Mouse (Mus musculus) midbrain, embryonic 12.5 days (tissue): ENCODE measurements around the gene Polr2a. TPM values are rescaled to one million over a fixed set of nuclear protein-coding genes. Genes with fewer than 3 reads are reported as not detected.

Source experiments
- ATAC-seq: fragments of 200-750 bp; cut with Nextera tagmentation; 2 replicates; pipeline ENCODE4 v1.8.0; 2017; ENCODE audit warnings: low read depth, moderate TSS enrichment, moderate library complexity; ENCODE audit not compliant: low FRiP score
- H3K27ac ChIP-seq: fragments of 300-500 bp; sonication (generic); replicated peaks from 2 replicates; pipeline ENCODE4 v1.5.1; 2016; ENCODE audit warnings: mild to moderate bottlenecking
- H3K27me3 ChIP-seq: fragments of 300-500 bp; sonication (generic); 2 replicates; pipeline ENCODE4 v1.6.1; 2016; ENCODE audit warnings: mild to moderate bottlenecking
- H3K36me3 ChIP-seq: fragments of 300-500 bp; sonication (generic); 2 replicates; pipeline ENCODE4 v1.6.1; 2016
- H3K4me1 ChIP-seq: fragments of 300-500 bp; sonication (generic); 2 replicates; pipeline ENCODE4 v1.6.1; 2016
- H3K4me2 ChIP-seq: fragments of 300-500 bp; sonication (generic); replicated peaks from 2 replicates; pipeline ENCODE4 v1.6.1; 2016; ENCODE audit warnings: mild to moderate bottlenecking, moderate library complexity
- H3K4me3 ChIP-seq: fragments of 300-500 bp; sonication (generic); 2 replicates; pipeline ENCODE4 v1.5.1; 2016; ENCODE audit warnings: mild to moderate bottlenecking
- H3K9ac ChIP-seq: fragments of 300-500 bp; sonication (generic); replicated peaks from 2 replicates; pipeline ENCODE4 v1.6.1; 2016; ENCODE audit warnings: mild to moderate bottlenecking, moderate library complexity
- H3K9me3 ChIP-seq: fragments of 300-500 bp; sonication (generic); 2 replicates; pipeline ENCODE4 v1.6.1; 2016; ENCODE audit warnings: mild to moderate bottlenecking
- WGBS: fragments of 180-500 bp; shearing (Covaris S2); methylation state at CpG from one replicate; pipeline ENCODE4 v1.1.7; 2016; 5-methylcytosine and 5-hydroxymethylcytosine counted together
- polyA plus RNA-seq: library from polyadenylated mRNA; unstranded; fragments of >200 nt; fragmentation: Nextera tagmentation; extraction: Ambion mirVana; gene quantifications from 2 replicates; pipeline ENCODE4 v1.2.1, GENCODE M21; 2016

Polr2a gene
- polyA plus RNA-seq, 1 experiment from 2014 or later: 32.0 TPM

- Histone ChIP-seq H3K9me3 (no peaks in the 10 kb centered on the region), H3K4me2 (no peak overlapping the region), H3K27me3 (peaks cover 19% of the 10 kb centered on the region; the same call in 1 of the 2 replicates), H3K4me3 (no peak overlapping the region), H3K4me1 (peaks cover 31% of the 10 kb centered on the region), H3K36me3 (peaks cover 9% of the 10 kb centered on the region), H3K9ac (no peak overlapping the region), H3K27ac (no peak overlapping the region)
- no peak for ATAC-seq
- 81% methylated on average over 12 of the region's 12 CpGs for WGBS
Observed at GRCm38 (mm10) chr11:69684128-69684745, 74.2 kb downstream of the Polr2a start.

Other genes with a start within 250 kb of the Polr2a start
- gene Dnah2, start 209.5 kb downstream of the Polr2a start, polyA plus RNA-seq: 1.9 and 2.3 TPM in 2 replicates
- 78.3 and 84.6 TPM in 2 replicates for gene Efnb3, start 198.4 kb downstream of the Polr2a start, polyA plus RNA-seq
- 29.6 and 33.2 TPM in 2 replicates for gene Wrap53, start 178.4 kb downstream of the Polr2a start, polyA plus RNA-seq
- gene Trp53, start 178.3 kb downstream of the Polr2a start, polyA plus RNA-seq: 109 and 117 TPM in 2 replicates
- 11.4 and 15.2 TPM in 2 replicates for gene Atp1b2, start 152.7 kb downstream of the Polr2a start, polyA plus RNA-seq
- gene Shbg, start 140.7 kb downstream of the Polr2a start, polyA plus RNA-seq: not detected in 2 replicates
- 22.3 and 23.5 TPM in 2 replicates for gene Sat2, start 136.6 kb downstream of the Polr2a start, polyA plus RNA-seq
- 59.2 and 67.1 TPM in 2 replicates for gene Fxr2, start 125.6 kb downstream of the Polr2a start, polyA plus RNA-seq
- gene Sox15, start 103.3 kb downstream of the Polr2a start, polyA plus RNA-seq: not detected in 2 replicates
- gene Mpdu1, start 96.0 kb downstream of the Polr2a start, polyA plus RNA-seq: 79.4 and 79.9 TPM in 2 replicates
- gene Cd68, start 92.5 kb downstream of the Polr2a start, polyA plus RNA-seq: 7.1 and 7.2 TPM in 2 replicates
- gene Eif4a1, start 86.2 kb downstream of the Polr2a start, polyA plus RNA-seq: 608 and 698 TPM in 2 replicates
- 108 and 113 TPM in 2 replicates for gene Senp3, start 76.6 kb downstream of the Polr2a start, polyA plus RNA-seq
- gene Tnfsf13, start 72.9 kb downstream of the Polr2a start, polyA plus RNA-seq: 0.41 and 0.77 TPM in 2 replicates
- gene Tnfsf12, start 62.8 kb downstream of the Polr2a start, polyA plus RNA-seq: 2.2 and 2.9 TPM in 2 replicates
- 0.65 and 1.3 TPM in 2 replicates for gene Tnfsfm13, start 62.5 kb downstream of the Polr2a start, polyA plus RNA-seq
- gene Slc35g3, start 3.3 kb upstream of the Polr2a start, polyA plus RNA-seq: 0.18 and 0.27 TPM in 2 replicates
- 2.0 TPM in 2 replicates for gene Zbtb4, start 7.3 kb upstream of the Polr2a start, polyA plus RNA-seq
- gene Chrnb1, start 37.3 kb upstream of the Polr2a start, polyA plus RNA-seq: 1.3 and 1.7 TPM in 2 replicates
- gene Fgf11, start 43.2 kb upstream of the Polr2a start, polyA plus RNA-seq: 2.7 and 2.9 TPM in 2 replicates
- 0.42 and 1.2 TPM in 2 replicates for gene Tmem102, start 47.0 kb upstream of the Polr2a start, polyA plus RNA-seq
- gene Gm39566, start 56.7 kb upstream of the Polr2a start, polyA plus RNA-seq: not detected in 2 replicates
- gene Spem2, start 59.8 kb upstream of the Polr2a start, polyA plus RNA-seq: not detected in 2 replicates
- 0.46 TPM in 1 of 2 replicates, not detected in the other for gene Spem1, start 63.5 kb upstream of the Polr2a start, polyA plus RNA-seq
- 14.2 and 14.6 TPM in 2 replicates for gene Nlgn2, start 79.1 kb upstream of the Polr2a start, polyA plus RNA-seq
- gene Tmem256, start 79.9 kb upstream of the Polr2a start, polyA plus RNA-seq: 284 and 302 TPM in 2 replicates
- 62.9 and 70.1 TPM in 2 replicates for gene Plscr3, start 87.7 kb upstream of the Polr2a start, polyA plus RNA-seq
- 0.19 and 0.21 TPM in 2 replicates for gene Tnk1, start 100.1 kb upstream of the Polr2a start, polyA plus RNA-seq
- gene Tmem95, start 119.4 kb upstream of the Polr2a start, polyA plus RNA-seq: not detected in 2 replicates
- 2.7 and 3.3 TPM in 2 replicates for gene Kctd11, start 122.8 kb upstream of the Polr2a start, polyA plus RNA-seq
- gene Acap1, start 136.9 kb upstream of the Polr2a start, polyA plus RNA-seq: 0.50 and 0.73 TPM in 2 replicates
- 21.8 and 23.2 TPM in 2 replicates for gene 2810408A11Rik, start 142.3 kb upstream of the Polr2a start, polyA plus RNA-seq
- 17.4 and 19.3 TPM in 2 replicates for gene Neurl4, start 142.4 kb upstream of the Polr2a start, polyA plus RNA-seq
- 93.1 and 97.6 TPM in 2 replicates for gene Gps2, start 155.3 kb upstream of the Polr2a start, polyA plus RNA-seq
- gene Eif5a, start 163.3 kb upstream of the Polr2a start, polyA plus RNA-seq: 1,395 and 1,465 TPM in 2 replicates
- 5.0 and 5.6 TPM in 2 replicates for gene Ybx2, start 177.2 kb upstream of the Polr2a start, polyA plus RNA-seq
- 8.9 and 9.9 TPM in 2 replicates for gene Slc2a4, start 189.6 kb upstream of the Polr2a start, polyA plus RNA-seq
- 2.9 and 3.7 TPM in 2 replicates for gene Cldn7, start 206.1 kb upstream of the Polr2a start, polyA plus RNA-seq
- gene Ctdnep1, start 222.5 kb upstream of the Polr2a start, polyA plus RNA-seq: 21.4 and 27.5 TPM in 2 replicates
- gene Elp5, start 223.9 kb upstream of the Polr2a start, polyA plus RNA-seq: 127 and 131 TPM in 2 replicates
- 552 and 567 TPM in 2 replicates for gene Gabarap, start 232.5 kb upstream of the Polr2a start, polyA plus RNA-seq
- 89.4 and 96.5 TPM in 2 replicates for gene Phf23, start 237.1 kb upstream of the Polr2a start, polyA plus RNA-seq
- gene Dvl2, start 242.0 kb upstream of the Polr2a start, polyA plus RNA-seq: 45.3 and 49.2 TPM in 2 replicates